8 mouse cellular contexts compared by ENCODE assay signal in the genomic region with DNA sequence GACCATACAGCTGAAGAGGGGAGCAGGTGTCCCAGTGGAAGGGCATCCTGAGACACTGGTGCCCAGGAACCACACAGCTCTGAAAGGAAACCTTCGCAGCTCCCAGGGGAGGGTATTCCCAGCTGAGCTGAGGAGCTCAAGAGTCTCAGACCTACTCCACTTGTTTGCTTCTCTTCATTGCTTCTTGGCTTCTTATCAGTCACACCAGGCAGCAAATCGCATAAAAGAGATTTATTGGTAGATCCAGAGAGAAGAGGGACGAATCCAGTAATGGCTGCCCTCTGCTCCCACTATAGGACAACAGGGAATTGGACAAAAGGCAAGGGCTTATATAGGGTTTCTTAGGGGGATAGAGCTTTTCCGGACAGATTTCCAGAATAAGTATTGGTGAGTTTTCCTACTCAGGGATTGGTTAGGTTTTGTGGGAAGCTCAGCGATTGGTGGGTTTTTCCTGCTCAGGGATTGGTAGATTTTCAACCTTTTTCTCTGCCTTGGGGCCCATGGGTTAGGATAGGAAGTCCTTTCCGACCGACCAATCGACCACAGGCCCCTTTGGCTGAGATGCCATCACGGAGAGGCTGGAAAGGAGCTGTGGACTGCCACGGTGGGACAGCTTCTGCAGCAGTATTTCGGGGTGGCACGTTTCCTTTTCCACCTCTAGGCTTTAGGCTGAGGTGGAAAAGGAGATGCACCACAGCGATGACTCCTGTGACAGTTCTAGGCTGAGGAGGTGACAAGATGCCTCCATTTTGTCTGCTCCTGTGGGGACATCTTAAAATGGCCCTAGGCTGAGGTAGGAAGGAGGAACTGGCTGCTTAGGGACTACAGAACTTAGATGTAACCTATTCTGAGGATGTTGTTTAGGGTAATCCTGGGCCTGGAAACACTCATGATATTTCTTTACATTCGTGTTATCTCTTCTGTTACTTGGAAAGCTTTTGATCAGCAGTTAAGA. TPM values are rescaled to one million over a fixed set of nuclear protein-coding genes. Genes with fewer than 3 reads are reported as not detected.
A peak's percentile ranks its signal among the peaks of the same experiment; 100 is the strongest.
DNase-seq lines count a peak whose midpoint lies in the region; ATAC-seq lines count a peak whose summit lies in the region.

No protein-coding gene starts in this region.

- 76% methylated on average over 14 of the region's 14 CpGs for WGBS in lung, embryonic 15.5 days
- 89% methylated on average over 14 of the region's 14 CpGs for WGBS in embryonic facial prominence, embryonic 14.5 days
- 89% methylated on average over 14 of the region's 14 CpGs for WGBS in limb, embryonic 13.5 days
- 76% methylated on average over 14 of the region's 14 CpGs for WGBS in stomach, embryonic 15.5 days

- H3K4me2 ChIP-seq in lung, embryonic 15.5 days: peak overlapping the region; percentile 79
- H3K4me2 ChIP-seq in embryonic facial prominence, embryonic 14.5 days (ENCODE audit: low read depth, low read length): peak overlapping the region; percentile 84
- H3K4me2 ChIP-seq in limb, embryonic 13.5 days (replicated peaks): peak overlapping the region; percentile 88
- H3K4me2 ChIP-seq in stomach, embryonic 15.5 days: peak overlapping the region; percentile 78

- ATAC-seq in lung, embryonic 15.5 days (ENCODE audit: borderline replicate concordance, extremely low read depth, low FRiP score, low TSS enrichment): no peak
- no peak for ATAC-seq in embryonic facial prominence, embryonic 14.5 days (ENCODE audit: low read depth)
- ATAC-seq in limb, embryonic 13.5 days (ENCODE audit: low FRiP score, low read depth): no peak
- ATAC-seq in stomach, embryonic 15.5 days (ENCODE audit: insufficient read depth, low FRiP score, low read depth): no peak
- no peak for ATAC-seq in monocyte, adult 5-6 weeks (replicated peaks; ENCODE audit: insufficient number of reproducible peaks, low FRiP score, low TSS enrichment, poor library complexity, severe bottlenecking)

- H3K36me3 ChIP-seq in lung, embryonic 15.5 days: no peaks in the 10 kb centered on the region
- H3K36me3 ChIP-seq in embryonic facial prominence, embryonic 14.5 days (ENCODE audit: control insufficient read depth, insufficient read depth, low read length): 0 out of 2 replicates have a peak, but pooled peaks cover 4% of the 10 kb centered on the region
- peaks cover 5% of the 10 kb centered on the region; the same call in 1 of the 2 replicates for H3K36me3 ChIP-seq in limb, embryonic 13.5 days
- H3K36me3 ChIP-seq in stomach, embryonic 15.5 days: 0 out of 2 replicates have a peak, but pooled peaks cover 3% of the 10 kb centered on the region

- no peaks in the 10 kb centered on the region for H3K27me3 ChIP-seq in lung, embryonic 15.5 days
- no peaks in the 10 kb centered on the region for H3K27me3 ChIP-seq in embryonic facial prominence, embryonic 14.5 days (replicated peaks; ENCODE audit: control insufficient read depth, insufficient read depth, low read length)
- no peaks in the 10 kb centered on the region for H3K27me3 ChIP-seq in limb, embryonic 13.5 days
- no peaks in the 10 kb centered on the region for H3K27me3 ChIP-seq in stomach, embryonic 15.5 days (replicated peaks)

- peak overlapping the region; percentile 89 for H3K9ac ChIP-seq in lung, embryonic 15.5 days
- H3K9ac ChIP-seq in embryonic facial prominence, embryonic 14.5 days (ENCODE audit: low read depth, low read length): peak overlapping the region; percentile 92; the same call in 1 of the 2 replicates
- peak overlapping the region; percentile 92; the same call in 1 of the 2 replicates for H3K9ac ChIP-seq in limb, embryonic 13.5 days
- H3K9ac ChIP-seq in stomach, embryonic 15.5 days: no peak overlapping the region

- intact Hi-C loops in left cerebral cortex, postnatal 10 days (cut with DNase I): no loop called here

- no peak for DNase-seq in lung, postnatal 10 days
- DNase-seq in embryonic facial prominence, embryonic 14.5 days (ENCODE audit: low spot score): no peak
- DNase-seq in left cerebral cortex, postnatal 10 days (ENCODE audit: extremely low spot score in 1 of 2, low spot score in 2 of 2): no peak
- no peak for DNase-seq in kidney, adult 11 months

- no peaks in the 10 kb centered on the region for H3K9me3 ChIP-seq in lung, embryonic 15.5 days
- no peaks in the 10 kb centered on the region for H3K9me3 ChIP-seq in embryonic facial prominence, embryonic 14.5 days (ENCODE audit: control insufficient read depth, low read length)
- no peaks in the 10 kb centered on the region for H3K9me3 ChIP-seq in limb, embryonic 13.5 days
- no peaks in the 10 kb centered on the region for H3K9me3 ChIP-seq in stomach, embryonic 15.5 days

- H3K4me3 ChIP-seq in lung, embryonic 15.5 days: peak overlapping the region; percentile 93
- H3K4me3 ChIP-seq in embryonic facial prominence, embryonic 14.5 days (ENCODE audit: low read depth, low read length): peak overlapping the region; percentile 63
- H3K4me3 ChIP-seq in limb, embryonic 13.5 days: peak overlapping the region; percentile 92
- H3K4me3 ChIP-seq in stomach, embryonic 15.5 days (replicated peaks): peak overlapping the region; percentile 83; the same call in 1 of the 2 replicates

- H3K27ac ChIP-seq in lung, embryonic 15.5 days: no peak overlapping the region
- no peak overlapping the region for H3K27ac ChIP-seq in embryonic facial prominence, embryonic 14.5 days (replicated peaks; ENCODE audit: low read depth, low read length)
- H3K27ac ChIP-seq in limb, embryonic 13.5 days: no peak overlapping the region
- no peak overlapping the region for H3K27ac ChIP-seq in stomach, embryonic 15.5 days

- peaks cover 16% of the 10 kb centered on the region for H3K4me1 ChIP-seq in lung, embryonic 15.5 days
- peaks cover 16% of the 10 kb centered on the region for H3K4me1 ChIP-seq in embryonic facial prominence, embryonic 14.5 days (ENCODE audit: control insufficient read depth, insufficient read depth, low read length)
- peaks cover 13% of the 10 kb centered on the region for H3K4me1 ChIP-seq in limb, embryonic 13.5 days
- peaks cover 8% of the 10 kb centered on the region; the same call in 1 of the 2 replicates for H3K4me1 ChIP-seq in stomach, embryonic 15.5 days

RNA-seq across cellular contexts. Expression of gene Rubcn, which starts 1.7 kb away (rescaled TPM):
- 18.2 and 18.8 TPM in 2 replicates for polyA plus RNA-seq in lung, embryonic 15.5 days (2015; fragmentation: Nextera tagmentation; extraction: Ambion mirVana)
- 19.6 and 20.3 TPM in 2 replicates for polyA plus RNA-seq in embryonic facial prominence, embryonic 14.5 days (2014; fragmentation: Nextera tagmentation; extraction: Ambion mirVana)
- 16.8 and 18.9 TPM in 2 replicates for polyA plus RNA-seq in limb, embryonic 13.5 days (2015; fragmentation: Nextera tagmentation; extraction: Ambion mirVana)
- polyA plus RNA-seq in stomach, embryonic 15.5 days (2015; fragmentation: Nextera tagmentation; extraction: Ambion mirVana): 16.5 and 17.1 TPM in 2 replicates
- total RNA-seq in left cerebral cortex, postnatal 10 days (2021): 10 to 100 TPM; 59.9 to 60.6 TPM
- 12.4 to 41.8 TPM (median 31.2 TPM) in 3 replicates for total RNA-seq in monocyte, adult 5-6 weeks (2017)

RNA-seq across cellular contexts. Expression of gene Fyttd1, which starts 1.9 kb away (rescaled TPM):
- 92.4 and 101 TPM in 2 replicates for polyA plus RNA-seq in lung, embryonic 15.5 days (2015; fragmentation: Nextera tagmentation; extraction: Ambion mirVana)
- polyA plus RNA-seq in embryonic facial prominence, embryonic 14.5 days (2014; fragmentation: Nextera tagmentation; extraction: Ambion mirVana): 136 and 141 TPM in 2 replicates
- polyA plus RNA-seq in limb, embryonic 13.5 days (2015; fragmentation: Nextera tagmentation; extraction: Ambion mirVana): 111 and 112 TPM in 2 replicates
- polyA plus RNA-seq in stomach, embryonic 15.5 days (2015; fragmentation: Nextera tagmentation; extraction: Ambion mirVana): 77.5 and 85.7 TPM in 2 replicates
- 100 to 1,000 TPM; 138 to 145 TPM for total RNA-seq in left cerebral cortex, postnatal 10 days (2021)
- total RNA-seq in monocyte, adult 5-6 weeks (2017): 55.8 to 78.8 TPM (median 67.5 TPM) in 3 replicates

RNA-seq across cellular contexts. Expression of gene Lrch3, which starts 34.7 kb away (rescaled TPM):
- 20.4 and 21.6 TPM in 2 replicates for polyA plus RNA-seq in lung, embryonic 15.5 days (2015; fragmentation: Nextera tagmentation; extraction: Ambion mirVana)
- 23.5 and 25.3 TPM in 2 replicates for polyA plus RNA-seq in embryonic facial prominence, embryonic 14.5 days (2014; fragmentation: Nextera tagmentation; extraction: Ambion mirVana)
- polyA plus RNA-seq in limb, embryonic 13.5 days (2015; fragmentation: Nextera tagmentation; extraction: Ambion mirVana): 31.2 and 36.7 TPM in 2 replicates
- polyA plus RNA-seq in stomach, embryonic 15.5 days (2015; fragmentation: Nextera tagmentation; extraction: Ambion mirVana): 16.9 TPM in 2 replicates
- 10 to 100 TPM; 28.9 to 32.4 TPM for total RNA-seq in left cerebral cortex, postnatal 10 days (2021)
- total RNA-seq in monocyte, adult 5-6 weeks (2017): 37.4 to 67.8 TPM (median 44.9 TPM) in 3 replicates
